Mouse (Mus musculus) B cell, adult 2 months (primary cell): ENCODE results near the gene Srarp.

Experiments used
- DNase-seq, 2 experiments: peaks; one replicate each; pipeline ENCODE4 v3.0.0; 2022

Srarp gene

DNA sequence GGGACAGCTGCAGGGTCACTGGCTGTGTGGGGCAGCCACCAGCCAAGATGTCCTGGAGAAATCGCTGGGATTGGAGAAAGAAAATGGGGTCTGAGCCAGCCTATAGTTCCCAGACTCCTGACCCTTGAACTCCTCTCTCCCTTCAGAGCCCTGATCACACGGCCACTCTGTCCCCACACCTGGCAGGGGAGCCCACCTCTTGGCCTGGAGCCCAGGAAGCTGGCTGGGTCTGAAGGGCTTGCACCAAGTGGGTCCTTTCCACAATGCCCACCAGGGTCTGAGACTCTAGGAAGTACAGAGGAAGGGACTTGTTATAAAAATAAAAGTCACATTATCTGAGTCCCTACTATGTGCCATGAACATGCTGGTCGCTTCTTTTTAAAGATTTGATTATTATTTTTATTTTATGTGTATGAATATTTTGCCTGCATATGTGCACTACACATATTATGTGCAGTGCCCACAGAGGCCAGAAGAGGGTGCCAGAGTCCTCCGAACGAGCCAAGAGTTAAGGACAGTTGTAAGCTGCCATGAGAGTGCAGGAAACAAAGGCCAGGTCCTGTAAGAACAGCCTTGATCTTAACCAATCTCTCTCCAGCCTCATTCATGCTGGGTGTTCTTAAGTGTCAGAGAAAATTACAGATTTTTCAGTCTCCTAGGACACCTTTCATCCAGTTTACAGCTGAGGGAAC, 48.7 kb downstream of the Srarp start:
- peak; percentile 81 to 83 for DNase-seq

DNA sequence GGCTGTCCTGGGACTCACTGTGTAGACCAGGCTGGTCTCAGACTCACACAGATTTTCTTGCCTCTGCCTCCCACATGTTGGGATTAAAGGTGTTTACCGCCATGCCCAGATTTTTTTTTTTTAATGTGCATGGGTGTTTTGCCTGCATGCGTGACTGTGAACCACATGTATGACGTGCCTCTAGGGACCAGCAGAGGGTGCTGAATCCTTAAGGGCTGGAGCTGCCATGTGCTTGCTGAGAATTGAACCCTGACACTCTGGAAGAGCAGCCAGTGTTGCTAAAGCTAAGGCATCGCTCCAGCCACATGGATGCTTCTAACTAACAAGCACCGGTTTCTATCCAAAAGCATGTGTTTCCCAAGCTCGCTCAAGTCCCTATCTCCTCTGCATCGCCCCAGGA, 49.8 kb downstream of the Srarp start:
- no peak for DNase-seq

DNA sequence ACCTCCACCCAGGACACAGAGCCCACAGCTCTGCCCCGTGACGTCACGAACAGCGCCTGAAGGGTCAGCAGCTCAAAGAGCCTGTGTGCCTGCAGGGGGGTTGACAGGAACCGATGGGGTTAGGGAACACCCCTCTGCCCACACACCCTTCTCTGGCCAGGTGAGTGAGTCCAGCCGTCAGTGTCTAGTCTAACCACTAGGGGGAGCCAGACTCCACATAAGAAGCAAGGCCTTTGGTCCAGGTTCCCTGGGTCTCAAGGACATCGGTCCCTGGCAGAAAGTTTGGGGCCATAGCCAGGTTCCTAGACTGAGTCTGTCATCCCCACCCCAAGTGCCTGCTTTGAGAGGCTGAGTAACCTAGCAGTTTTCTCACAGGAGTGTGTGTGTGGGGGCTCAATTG, 50.6 kb downstream of the Srarp start:
- DNase-seq, result peak; percentile 69 to 71
